Mouse (Mus musculus) lung, adult 2 months (tissue): ENCODE measurements around the gene Dynll1.
"Not testable (repeated sequence)": the region's sequence is repeated elsewhere in the genome, so short reads cannot be mapped to it uniquely, and the experiment has no call there.

ENCODE experiments used
- CTCF ChIP-seq: fragments of 200-500 bp; IDR thresholded peaks from 2 replicates; pipeline ENCODE4 v1.5.1; 2011; ENCODE audit warnings: mild to moderate bottlenecking, low read length, control low read depth; ENCODE audit not compliant: insufficient read depth
- POLR2A ChIP-seq: fragments of 200-500 bp; IDR thresholded peaks from 2 replicates; pipeline ENCODE4 v1.6.1; 2011; ENCODE audit warnings: low read depth, mild to moderate bottlenecking, control low read depth, low read length, borderline replicate concordance; ENCODE audit errors: extremely low read depth

DNA sequence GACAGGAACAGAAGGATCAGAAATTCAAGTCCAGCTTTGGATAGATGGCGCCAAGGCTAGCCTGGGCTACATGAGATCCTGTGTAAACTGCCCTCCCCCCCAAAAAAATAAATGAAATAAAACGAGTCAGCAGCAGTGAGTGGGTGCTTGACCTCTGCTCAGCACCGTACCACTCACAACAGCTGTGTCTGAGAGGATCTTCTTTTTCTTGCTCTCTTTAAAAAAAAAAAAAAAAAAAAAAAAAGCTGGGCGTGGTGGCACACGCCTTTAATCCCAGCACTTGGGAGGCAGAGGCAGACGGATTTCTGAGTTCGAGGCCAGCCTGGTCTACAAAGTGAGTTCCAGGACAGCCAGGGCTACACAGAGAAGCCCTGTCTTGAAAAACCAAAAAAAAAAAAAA, 1.4 kb upstream of the Dynll1 start:
- not testable (repeated sequence) for TF ChIP-seq POLR2A, CTCF
